Mouse (Mus musculus): ENCODE data around the gene Casz1. TPM values are rescaled to one million over a fixed set of nuclear protein-coding genes. Genes with fewer than 3 reads are reported as not detected.

Gene Casz1
- polyA plus RNA-seq, 1 experiment from 2014 or later = 0.48 TPM

DNA sequence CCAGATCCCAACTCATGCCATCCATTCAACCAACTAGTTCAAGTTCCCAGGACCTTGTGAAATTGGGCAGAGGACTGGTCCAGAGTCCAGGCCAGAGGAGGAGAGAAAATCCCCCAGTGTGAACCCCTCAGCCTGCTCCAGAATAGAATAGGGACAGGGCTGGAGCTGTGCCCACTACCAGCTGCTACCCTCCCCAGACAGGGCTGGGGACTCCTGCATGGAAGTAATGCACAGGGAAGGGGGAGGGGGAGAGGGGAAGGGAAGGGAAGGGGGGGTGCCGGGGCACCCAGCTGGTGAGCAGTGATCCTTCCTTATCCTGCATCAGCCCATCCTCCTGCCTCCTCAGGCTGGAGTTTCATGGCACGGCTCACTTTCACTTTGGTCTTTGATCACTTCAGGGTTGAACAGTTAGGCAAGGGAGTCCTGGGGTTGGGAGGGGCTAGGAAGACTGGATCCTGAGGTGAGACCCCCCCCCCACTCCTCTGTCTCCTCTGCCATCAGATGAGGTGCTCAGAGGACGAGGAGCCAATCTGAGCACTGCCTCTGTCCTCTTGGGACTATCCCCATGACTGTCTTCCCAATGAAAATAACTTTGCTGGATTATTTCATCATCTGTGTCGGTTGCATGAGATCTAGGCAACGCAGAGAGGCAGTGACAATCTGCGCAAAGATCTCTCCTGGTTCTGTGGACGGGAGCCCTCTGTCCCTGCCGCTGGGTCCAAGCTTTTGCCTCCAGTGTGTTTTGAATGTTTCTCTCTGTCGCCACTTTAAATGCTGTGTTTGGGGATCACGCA, 28.6 kb upstream of the Casz1 start:
- WGBS (ENCODE audit: insufficient replicate concordance) = 50% methylated on average over 10 of the region's 10 CpGs
- H3K9me3 ChIP-seq (replicated peaks) = no peaks in the 10 kb centered on the region
- H3K4me3 ChIP-seq (replicated peaks) = no peak overlapping the region
- no peak overlapping the region for H3K4me2 ChIP-seq
- peaks cover 31% of the 10 kb centered on the region for H3K27me3 ChIP-seq
- no peak overlapping the region for H3K9ac ChIP-seq
- no peak for ATAC-seq (ENCODE audit: insufficient read depth)
- no peak overlapping the region for H3K27ac ChIP-seq (replicated peaks)
- no peaks in the 10 kb centered on the region for H3K36me3 ChIP-seq (replicated peaks)
- no peaks in the 10 kb centered on the region for H3K4me1 ChIP-seq (replicated peaks)

- WGBS (ENCODE audit: insufficient replicate concordance) = 40% methylated on average over 8 of the region's 8 CpGs
- no peaks in the 10 kb centered on the region for H3K36me3 ChIP-seq (replicated peaks)
- no peak overlapping the region for H3K9ac ChIP-seq
- ATAC-seq (ENCODE audit: insufficient read depth) = no peak
- no peaks in the 10 kb centered on the region for H3K9me3 ChIP-seq (replicated peaks)
- H3K4me3 ChIP-seq (replicated peaks) = no peak overlapping the region
- H3K4me2 ChIP-seq = no peak overlapping the region
- H3K4me1 ChIP-seq (replicated peaks) = no peaks in the 10 kb centered on the region
- H3K27ac ChIP-seq (replicated peaks) = no peak overlapping the region
- peaks cover 3% of the 10 kb centered on the region; the same call in 1 of the 2 replicates for H3K27me3 ChIP-seq
Measured at GRCm38 (mm10) chr4:148780097-148780621, 24.1 kb upstream of the Casz1 start.

- Histone ChIP-seq H3K27me3 (peaks cover 9% of the 10 kb centered on the region; the same call in 1 of the 2 replicates), H3K9me3 (replicated peaks) (no peaks in the 10 kb centered on the region), H3K4me2 (no peak overlapping the region), H3K4me1 (replicated peaks) (no peaks in the 10 kb centered on the region), H3K4me3 (replicated peaks) (no peak overlapping the region), H3K27ac (replicated peaks) (no peak overlapping the region), H3K36me3 (replicated peaks) (no peaks in the 10 kb centered on the region), H3K9ac (no peak overlapping the region)
- WGBS (ENCODE audit: insufficient replicate concordance) = 70% methylated on average over 7 of the region's 7 CpGs
- ATAC-seq (ENCODE audit: insufficient read depth) = no peak
Measured at GRCm38 (mm10) chr4:148781516-148781915, 22.7 kb upstream of the Casz1 start.

DNA sequence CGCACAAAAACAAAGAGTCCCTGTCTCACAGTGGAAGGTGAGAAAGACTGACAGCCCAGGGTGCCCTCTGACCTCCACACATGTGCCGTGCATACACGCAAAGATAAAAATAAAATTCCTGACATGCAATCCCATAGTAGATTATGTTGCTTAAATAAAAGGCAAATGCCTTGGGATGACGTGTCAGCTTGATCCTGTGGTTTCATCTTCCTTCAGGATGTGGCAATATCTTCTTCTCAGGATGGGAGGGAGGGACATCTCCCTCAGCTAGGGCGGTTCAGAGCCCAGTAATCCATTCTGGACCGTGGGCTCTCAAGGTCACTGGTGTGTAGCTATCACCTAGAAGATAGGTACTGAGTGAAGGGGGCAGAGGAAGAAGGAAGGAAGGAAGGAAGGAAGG, 21.3 kb upstream of the Casz1 start:
- 64% methylated on average over 6 of the region's 6 CpGs for WGBS (ENCODE audit: insufficient replicate concordance)
- Histone ChIP-seq H3K27me3 (peaks cover 9% of the 10 kb centered on the region; the same call in 1 of the 2 replicates), H3K9ac (no peak overlapping the region), H3K27ac (replicated peaks) (no peak overlapping the region), H3K4me3 (replicated peaks) (no peak overlapping the region), H3K4me2 (no peak overlapping the region), H3K36me3 (replicated peaks) (no peaks in the 10 kb centered on the region), H3K9me3 (replicated peaks) (no peaks in the 10 kb centered on the region), H3K4me1 (replicated peaks) (no peaks in the 10 kb centered on the region)
- no peak for ATAC-seq (ENCODE audit: insufficient read depth)

GRCm38 (mm10) chr4:148783760-148784159, 20.5 kb upstream of the Casz1 start:
- Histone ChIP-seq H3K4me1 (replicated peaks) (no peaks in the 10 kb centered on the region), H3K9ac (no peak overlapping the region), H3K4me2 (no peak overlapping the region), H3K27ac (replicated peaks) (no peak overlapping the region), H3K27me3 (peaks cover 9% of the 10 kb centered on the region; the same call in 1 of the 2 replicates), H3K9me3 (replicated peaks) (no peaks in the 10 kb centered on the region), H3K36me3 (replicated peaks) (no peaks in the 10 kb centered on the region), H3K4me3 (replicated peaks) (no peak overlapping the region)
- no peak for ATAC-seq (ENCODE audit: insufficient read depth)
- WGBS (ENCODE audit: insufficient replicate concordance) = 43% methylated on average over 6 of the region's 6 CpGs

- ATAC-seq (ENCODE audit: insufficient read depth) = no peak
- 65% methylated on average over 6 of the region's 6 CpGs for WGBS (ENCODE audit: insufficient replicate concordance)
- peaks cover 9% of the 10 kb centered on the region; the same call in 1 of the 2 replicates for H3K27me3 ChIP-seq
- H3K9me3 ChIP-seq (replicated peaks) = no peaks in the 10 kb centered on the region
- H3K9ac ChIP-seq = no peak overlapping the region
- no peaks in the 10 kb centered on the region for H3K4me1 ChIP-seq (replicated peaks)
- no peak overlapping the region for H3K27ac ChIP-seq (replicated peaks)
- no peaks in the 10 kb centered on the region for H3K36me3 ChIP-seq (replicated peaks)
- H3K4me3 ChIP-seq (replicated peaks) = no peak overlapping the region
- H3K4me2 ChIP-seq = no peak overlapping the region
Measured at GRCm38 (mm10) chr4:148785053-148785567, 19.1 kb upstream of the Casz1 start.

DNA sequence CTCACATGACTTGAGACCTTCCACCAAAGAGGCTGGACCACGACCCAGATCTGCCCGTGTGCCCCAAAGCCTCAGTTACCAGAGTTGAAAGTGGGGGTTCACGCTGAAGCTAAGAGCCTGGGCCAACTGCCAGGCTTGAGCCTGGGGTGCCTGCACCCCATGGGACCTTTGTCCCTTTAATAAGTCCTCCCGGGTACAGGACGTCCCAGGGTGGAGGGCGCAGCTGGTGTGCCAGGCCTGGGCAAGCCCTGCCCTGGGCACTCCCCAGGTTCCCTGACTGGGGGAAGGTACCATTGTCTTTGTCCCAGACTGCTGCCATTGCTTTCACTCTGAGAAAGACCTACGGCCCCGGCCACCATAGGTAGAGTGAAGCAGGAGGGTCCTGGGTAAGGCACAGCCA, 18.2 kb upstream of the Casz1 start:
- 61% methylated on average over 8 of the region's 8 CpGs for WGBS (ENCODE audit: insufficient replicate concordance)
- Histone ChIP-seq H3K27ac (replicated peaks) (no peak overlapping the region), H3K4me3 (replicated peaks) (no peak overlapping the region), H3K36me3 (replicated peaks) (no peaks in the 10 kb centered on the region), H3K4me1 (replicated peaks) (no peaks in the 10 kb centered on the region), H3K4me2 (no peak overlapping the region), H3K9ac (no peak overlapping the region), H3K27me3 (peaks cover 9% of the 10 kb centered on the region), H3K9me3 (replicated peaks) (no peaks in the 10 kb centered on the region)
- ATAC-seq (ENCODE audit: insufficient read depth) = no peak

- Histone ChIP-seq H3K4me3 (replicated peaks) (no peak overlapping the region), H3K27ac (replicated peaks) (no peak overlapping the region), H3K4me1 (replicated peaks) (no peaks in the 10 kb centered on the region), H3K9ac (no peak overlapping the region), H3K4me2 (no peak overlapping the region), H3K36me3 (replicated peaks) (no peaks in the 10 kb centered on the region), H3K27me3 (peaks cover 9% of the 10 kb centered on the region), H3K9me3 (replicated peaks) (no peaks in the 10 kb centered on the region)
- WGBS (ENCODE audit: insufficient replicate concordance) = 49% methylated on average over 8 of the region's 8 CpGs
- no peak for ATAC-seq (ENCODE audit: insufficient read depth)
Measured at GRCm38 (mm10) chr4:148790940-148791339, 13.3 kb upstream of the Casz1 start.

DNA sequence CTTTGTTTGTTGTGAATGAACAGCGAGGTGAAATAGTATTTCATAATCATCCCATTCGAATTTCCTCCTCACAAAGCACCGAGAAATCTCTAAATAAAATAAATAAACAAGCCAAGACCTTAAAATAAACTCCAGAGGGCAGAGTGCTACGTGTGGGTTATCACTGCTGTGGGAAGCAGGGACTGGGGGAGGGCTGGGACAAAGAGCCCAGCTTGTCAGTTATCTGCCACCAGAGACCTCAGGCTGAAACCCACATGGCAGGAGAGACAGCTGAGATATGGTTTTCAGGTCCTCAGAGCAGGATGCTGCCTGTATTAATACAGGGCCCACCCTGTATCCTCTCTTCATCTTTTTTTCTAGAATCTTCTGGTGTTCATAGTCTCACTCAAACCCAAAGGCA, 9.2 kb upstream of the Casz1 start:
- H3K4me2 ChIP-seq = no peak overlapping the region
- ATAC-seq (ENCODE audit: insufficient read depth) = no peak
- H3K27me3 ChIP-seq = peaks cover 32% of the 10 kb centered on the region
- H3K36me3 ChIP-seq (replicated peaks) = no peaks in the 10 kb centered on the region
- H3K9me3 ChIP-seq (replicated peaks) = no peaks in the 10 kb centered on the region
- no peak overlapping the region for H3K27ac ChIP-seq (replicated peaks)
- no peak overlapping the region for H3K4me3 ChIP-seq (replicated peaks)
- H3K9ac ChIP-seq = no peak overlapping the region
- H3K4me1 ChIP-seq (replicated peaks) = peaks cover 8% of the 10 kb centered on the region; the same call in 1 of the 2 replicates
- 22% methylated on average over 4 of the region's 4 CpGs for WGBS (ENCODE audit: insufficient replicate concordance)

GRCm38 (mm10) chr4:148797475-148798324, 6.5 kb upstream of the Casz1 start:
- Histone ChIP-seq H3K4me2 (no peak overlapping the region), H3K9me3 (replicated peaks) (no peaks in the 10 kb centered on the region), H3K9ac (no peak overlapping the region), H3K36me3 (replicated peaks) (no peaks in the 10 kb centered on the region), H3K27me3 (peaks cover 59% of the 10 kb centered on the region), H3K27ac (replicated peaks) (no peak overlapping the region), H3K4me3 (replicated peaks) (no peak overlapping the region), H3K4me1 (replicated peaks) (peaks cover 8% of the 10 kb centered on the region; the same call in 1 of the 2 replicates)
- 48% methylated on average over 12 of the region's 12 CpGs for WGBS (ENCODE audit: insufficient replicate concordance)
- ATAC-seq (ENCODE audit: insufficient read depth) = peak; percentile 42

- H3K27ac ChIP-seq (replicated peaks) = no peak overlapping the region
- H3K9me3 ChIP-seq (replicated peaks) = no peaks in the 10 kb centered on the region
- H3K9ac ChIP-seq = no peak overlapping the region
- WGBS (ENCODE audit: insufficient replicate concordance) = 29% methylated on average over 4 of the region's 4 CpGs
- no peaks in the 10 kb centered on the region for H3K36me3 ChIP-seq (replicated peaks)
- H3K27me3 ChIP-seq = peaks cover 97% of the 10 kb centered on the region
- no peak overlapping the region for H3K4me3 ChIP-seq (replicated peaks)
- no peak for ATAC-seq (ENCODE audit: insufficient read depth)
- peaks cover 19% of the 10 kb centered on the region for H3K4me1 ChIP-seq (replicated peaks)
- no peak overlapping the region for H3K4me2 ChIP-seq
Measured at GRCm38 (mm10) chr4:148803031-148803430, 1.2 kb upstream of the Casz1 start.

Measured in liver, embryonic 15.5 days (tissue).